Mouse (Mus musculus): ENCODE measurements around the gene Ift57. TPM values are rescaled to one million over a fixed set of nuclear protein-coding genes. Genes with fewer than 3 reads are reported as not detected.

Ift57 gene
- 0.33 and 0.39 TPM in 2 replicates for polyA plus RNA-seq (2012; rRNA removed; ENCODE audit: low replicate concordance)

DNA sequence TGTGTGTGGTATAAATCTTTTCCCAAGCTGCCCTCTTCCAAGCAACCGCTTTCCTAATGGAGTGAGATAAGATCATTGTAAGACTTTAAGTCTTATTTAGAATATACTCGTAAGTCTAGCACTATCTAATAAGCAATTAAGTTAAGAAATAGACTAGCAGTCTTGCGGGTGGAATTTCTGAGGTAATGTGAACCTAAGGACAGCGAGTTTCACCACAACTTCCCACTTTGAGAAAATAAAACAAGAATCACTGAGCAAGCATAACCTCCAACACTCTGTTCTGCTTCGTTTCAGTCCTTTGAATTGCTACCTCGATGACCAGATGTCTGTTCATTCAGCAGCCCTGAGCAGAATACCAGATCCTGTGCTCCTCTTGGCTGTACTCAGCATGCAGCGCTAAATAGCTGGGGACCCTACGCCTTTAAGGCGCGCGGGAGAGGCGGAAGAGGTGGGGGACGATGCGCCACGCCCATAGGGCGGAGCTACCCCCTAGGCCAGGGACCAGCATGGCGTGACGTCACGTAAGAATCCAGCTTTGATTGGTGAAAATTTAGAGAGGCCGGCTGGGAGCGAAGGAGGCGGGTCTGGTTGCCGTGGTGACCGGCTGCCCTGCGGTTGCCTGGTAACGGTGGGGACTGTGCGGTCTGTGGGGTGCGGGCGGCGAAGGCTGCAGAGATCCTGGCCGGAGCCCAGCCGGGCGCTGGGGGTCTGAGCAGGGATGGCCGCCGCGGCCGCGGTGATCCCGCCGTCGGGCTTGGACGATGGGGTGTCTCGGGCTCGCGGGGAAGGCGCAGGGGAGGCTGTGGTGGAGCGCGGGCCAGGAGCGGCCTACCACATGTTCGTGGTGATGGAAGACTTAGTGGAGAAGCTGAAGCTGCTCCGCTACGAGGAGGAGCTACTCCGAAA, at the start of gene Ift57:
TSS of gene Ift57 (plus strand) at position 614 of the 906 bp plus-strand sequence.

DNA sequence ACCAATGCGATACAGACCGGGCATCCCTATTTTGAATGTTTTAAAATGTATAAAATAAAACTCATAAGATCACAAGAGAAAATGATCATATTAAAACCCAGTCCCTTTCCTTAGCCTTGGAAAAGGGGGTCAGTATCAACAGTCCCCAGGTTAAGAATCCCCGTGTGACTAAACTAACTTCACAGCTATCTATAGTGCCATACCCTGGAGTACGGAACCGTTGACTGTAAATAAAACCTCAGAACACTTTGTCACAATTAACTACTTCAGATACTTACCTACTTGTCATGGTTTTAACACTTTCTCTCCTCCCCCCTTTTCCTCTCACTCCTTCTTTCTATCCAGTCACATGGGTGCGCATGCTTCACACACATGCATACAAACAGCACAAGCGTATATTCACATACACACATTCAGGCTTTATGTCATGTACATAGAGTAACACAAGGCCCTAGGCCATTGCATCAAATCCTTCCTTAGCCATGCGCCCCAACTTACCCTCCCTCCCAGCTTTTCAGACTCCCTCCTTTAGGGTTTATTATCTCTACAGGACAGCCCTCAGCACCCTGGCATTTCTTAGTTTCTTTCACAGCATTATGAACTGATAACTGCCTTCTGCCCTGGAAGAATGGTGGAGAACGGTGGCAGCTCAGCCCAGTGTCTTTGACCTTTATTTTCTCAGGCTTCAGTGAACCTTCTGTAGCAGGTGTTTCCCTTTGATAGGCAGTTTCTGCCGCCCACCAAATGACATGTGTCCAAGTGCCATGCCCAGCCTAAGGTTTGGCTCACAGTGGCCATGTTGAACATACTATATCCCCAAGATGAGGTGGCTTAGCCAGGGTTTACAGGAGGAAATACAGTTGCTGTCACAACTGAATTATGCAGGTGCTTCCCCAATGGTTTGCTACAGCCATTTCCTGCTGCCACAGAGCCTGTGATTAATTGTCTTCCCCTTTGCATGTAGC, 100.8 kb downstream of the Ift57 start, which contains the start of gene Cd47:
TSS of gene Cd47 (plus strand) at position 937 of the 965 bp plus-strand sequence.

Other genes starting within 250 kb of the Ift57 start
- gene Cd47, start 101.3 kb downstream of the Ift57 start, polyA plus RNA-seq (2012; rRNA removed; ENCODE audit: low replicate concordance) = 24.6 and 58.0 TPM in 2 replicates